Mouse (Mus musculus) small intestine, adult 2 months (tissue): ENCODE results near the gene Zc3h4.

Experiments
- CTCF ChIP-seq: fragments of 200-500 bp; IDR thresholded peaks from 2 replicates; pipeline ENCODE4 v1.5.1; 2012; ENCODE audit warnings: low read depth, mild to moderate bottlenecking, control low read depth, inconsistent platforms, low read length, moderate library complexity, mixed read lengths; ENCODE audit not compliant: insufficient replicate concordance, insufficient read length; ENCODE audit errors: extremely low read depth
- POLR2A ChIP-seq: fragments of 200-500 bp; IDR thresholded peaks from 2 replicates; pipeline ENCODE4 v1.6.1; 2012; ENCODE audit warnings: low read depth, mild to moderate bottlenecking, control low read depth, inconsistent platforms, low read length, moderate library complexity

- peak; percentile 46; the same call in 1 of the 2 replicates for TF ChIP-seq POLR2A
- TF ChIP-seq CTCF, result no peak
These were observed 19.9 kb downstream of the Zc3h4 start for GRCm38 (mm10) chr7:16420493-16421118.
